Mouse (Mus musculus): ENCODE results near the gene Nr2c1.

Gene Nr2c1

GRCm38 (mm10) chr10:94140227-94140931 is 7.4 kb upstream of the Nr2c1 start:
- no peak for DNase-seq

- no peak for DNase-seq
Measured at GRCm38 (mm10) chr10:94142427-94142826, 5.4 kb upstream of the Nr2c1 start.

- DNase-seq, result no peak
Measured at GRCm38 (mm10) chr10:94144581-94144980, 3.2 kb upstream of the Nr2c1 start.

GRCm38 (mm10) chr10:94147391-94147755 is 450 bp upstream of the Nr2c1 start:
- no peak for DNase-seq

GRCm38 (mm10) chr10:94151488-94151887 is 3.7 kb downstream of the Nr2c1 start:
- no peak for DNase-seq

GRCm38 (mm10) chr10:94153841-94154240 is 6.0 kb downstream of the Nr2c1 start:
- DNase-seq, result peak; percentile 40

- peak; percentile 55 for DNase-seq
Measured at GRCm38 (mm10) chr10:94158962-94159361, 11.1 kb downstream of the Nr2c1 start.

GRCm38 (mm10) chr10:94159406-94159805 is 11.6 kb downstream of the Nr2c1 start:
- peak; percentile 76 for DNase-seq

- peak; percentile 68 for DNase-seq
Measured at GRCm38 (mm10) chr10:94161051-94161765, 13.4 kb downstream of the Nr2c1 start.

- DNase-seq, result no peak
Measured at GRCm38 (mm10) chr10:94162031-94162430, 14.2 kb downstream of the Nr2c1 start.

- peak; percentile 63 for DNase-seq
Measured at GRCm38 (mm10) chr10:94164104-94164845, 16.5 kb downstream of the Nr2c1 start.

- DNase-seq, result peak; percentile 81
Measured at GRCm38 (mm10) chr10:94165426-94165825, 17.6 kb downstream of the Nr2c1 start.

GRCm38 (mm10) chr10:94167051-94167750 is 19.4 kb downstream of the Nr2c1 start:
- DNase-seq, result peak; percentile 52

GRCm38 (mm10) chr10:94171440-94172130 is 23.8 kb downstream of the Nr2c1 start:
- peak; percentile 71 for DNase-seq

GRCm38 (mm10) chr10:94172137-94172536 is 24.3 kb downstream of the Nr2c1 start:
- no peak for DNase-seq

GRCm38 (mm10) chr10:94172706-94173105 is 24.9 kb downstream of the Nr2c1 start:
- DNase-seq, result peak; percentile 5

GRCm38 (mm10) chr10:94174652-94175051 is 26.8 kb downstream of the Nr2c1 start:
- DNase-seq, result peak; percentile 58

- no peak for DNase-seq
Measured at GRCm38 (mm10) chr10:94183199-94183598, 35.4 kb downstream of the Nr2c1 start.

GRCm38 (mm10) chr10:94198482-94199405 is 50.9 kb downstream of the Nr2c1 start, which contains the start of gene Ndufa12:
Gene Ndufa12, plus strand, starts transcription at chr10:94198720.
- peak; percentile 99 for DNase-seq

- no peak for DNase-seq
Measured at GRCm38 (mm10) chr10:94204973-94205372, 57.1 kb downstream of the Nr2c1 start.

All from heart, adult 11 months (tissue).